Mouse (Mus musculus) liver, embryonic 14.5 days (tissue): ENCODE results near the gene Dnajb13.

ENCODE experiments used
- CTCF ChIP-seq: IDR thresholded peaks from 2 replicates; pipeline ENCODE4 v1.5.1; 2016; ENCODE audit warnings: antibody characterized with exemption, low read depth, control low read depth
- EP300 ChIP-seq: IDR thresholded peaks from 2 replicates; pipeline ENCODE4 v1.6.1; 2016; ENCODE audit warnings: antibody characterized with exemption, low read depth

DNA sequence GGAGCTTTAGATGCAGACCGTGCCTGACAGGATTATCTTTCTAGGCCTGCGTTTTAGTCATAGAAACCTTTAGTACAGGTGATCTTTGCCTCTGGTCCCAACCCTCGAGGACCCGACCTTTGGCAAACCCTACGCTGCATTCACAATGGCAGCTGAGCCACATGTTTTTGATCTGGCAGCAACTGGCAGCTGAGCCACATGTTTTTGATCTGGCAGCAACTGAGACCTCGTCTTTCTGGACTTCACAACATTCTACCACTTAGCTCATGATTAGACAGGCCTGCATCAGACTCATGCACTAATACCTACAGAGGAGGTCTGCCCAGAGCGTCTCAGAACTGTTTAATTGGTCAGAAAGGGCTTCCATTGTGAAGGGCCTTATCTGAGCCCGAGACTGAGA, 19.7 kb downstream of the Dnajb13 start:
- no peak for TF ChIP-seq CTCF
- no peak for TF ChIP-seq EP300
